Mouse (Mus musculus) kidney, embryonic 16.5 days (tissue): ENCODE results near the gene Dolpp1. TPM values are rescaled to one million over a fixed set of nuclear protein-coding genes. Genes with fewer than 3 reads are reported as not detected.

Experiments
- ATAC-seq: fragments of 200-750 bp; cut with Nextera tagmentation; 2 replicates; pipeline ENCODE4 v1.8.0; 2017; ENCODE audit warnings: moderate TSS enrichment; ENCODE audit not compliant: low FRiP score, low TSS enrichment
- H3K27ac ChIP-seq: fragments of 300-500 bp; sonication (generic); 2 replicates; pipeline ENCODE4 v1.5.1; 2014; ENCODE audit warnings: low read length
- H3K27me3 ChIP-seq: fragments of 300-500 bp; sonication (generic); 2 replicates; pipeline ENCODE4 v1.6.1; 2014; ENCODE audit warnings: low read length, control low read depth, mixed read lengths; ENCODE audit not compliant: insufficient read depth
- H3K36me3 ChIP-seq: fragments of 300-500 bp; sonication (generic); 2 replicates; pipeline ENCODE4 v1.6.1; 2014; ENCODE audit warnings: low read length, control low read depth, mixed read lengths; ENCODE audit not compliant: insufficient read depth
- H3K4me1 ChIP-seq: fragments of 300-500 bp; sonication (generic); 2 replicates; pipeline ENCODE4 v1.6.1; 2014; ENCODE audit warnings: low read length, control low read depth, mixed read lengths; ENCODE audit not compliant: insufficient read depth
- H3K4me2 ChIP-seq: fragments of 300-500 bp; sonication (generic); replicated peaks from 2 replicates; pipeline ENCODE4 v1.6.1; 2014; ENCODE audit warnings: low read depth, low read length
- H3K4me3 ChIP-seq: fragments of 300-500 bp; sonication (generic); 2 replicates; pipeline ENCODE4 v1.5.1; 2014; ENCODE audit warnings: mild to moderate bottlenecking, low read length
- H3K9ac ChIP-seq: fragments of 300-500 bp; sonication (generic); replicated peaks from 2 replicates; pipeline ENCODE4 v1.6.1; 2014; ENCODE audit warnings: low read length
- H3K9me3 ChIP-seq: fragments of 300-500 bp; sonication (generic); 2 replicates; pipeline ENCODE4 v1.6.1; 2016; ENCODE audit warnings: low read length, control low read depth
- WGBS: fragments of 180-500 bp; shearing (Covaris S2); extraction: QIAGEN DNeasy Blood & Tissue Kit; methylation state at CpG from one replicate; pipeline ENCODE4 v1.1.7; 2014; 5-methylcytosine and 5-hydroxymethylcytosine counted together
- microRNA-seq: library from miRNA; unstranded; fragments of <30 nt; microRNA quantifications from one replicate; pipeline ENCODE4, GENCODE M21; 2016
- polyA plus RNA-seq: library from polyadenylated mRNA; unstranded; fragments of >200 nt; fragmentation: Nextera tagmentation; extraction: Ambion mirVana; gene quantifications from 2 replicates; pipeline ENCODE4 v1.2.1, GENCODE M21; 2015

The Dolpp1 gene
- polyA plus RNA-seq, 1 experiment from 2014 or later: 44.2 TPM

GRCm38 (mm10) chr2:30444006-30444405 is 52.0 kb downstream of the Dolpp1 start:
- no peak for ATAC-seq
- Histone ChIP-seq H3K9me3 (no peaks in the 10 kb centered on the region), H3K4me2 (no peak overlapping the region), H3K4me1 (peaks cover 74% of the 10 kb centered on the region), H3K27ac (peak overlapping the region; percentile 100), H3K4me3 (no peak overlapping the region; the same call in 1 of the 2 replicates), H3K36me3 (peaks cover 42% of the 10 kb centered on the region), H3K9ac (no peak overlapping the region; the same call in 1 of the 2 replicates), H3K27me3 (no peaks in the 10 kb centered on the region)
- WGBS: 61% methylated on average over 5 of the region's 5 CpGs

GRCm38 (mm10) chr2:30444450-30444849 is 52.4 kb downstream of the Dolpp1 start:
- peaks cover 74% of the 10 kb centered on the region for H3K4me1 ChIP-seq
- no peaks in the 10 kb centered on the region for H3K9me3 ChIP-seq
- H3K9ac ChIP-seq: no peak overlapping the region
- H3K4me3 ChIP-seq: no peak overlapping the region; the same call in 1 of the 2 replicates
- no peaks in the 10 kb centered on the region for H3K27me3 ChIP-seq
- peak overlapping the region; percentile 100 for H3K27ac ChIP-seq
- peaks cover 42% of the 10 kb centered on the region for H3K36me3 ChIP-seq
- H3K4me2 ChIP-seq: no peak overlapping the region
- no peak for ATAC-seq

- H3K4me2 ChIP-seq: 0 out of 2 replicates have a peak overlapping the region, but pooled peaks have one; percentile 26
- WGBS: 25% methylated on average over 2 of the region's 2 CpGs
- H3K27me3 ChIP-seq: no peaks in the 10 kb centered on the region
- peaks cover 66% of the 10 kb centered on the region for H3K4me1 ChIP-seq
- peak overlapping the region; percentile 100 for H3K27ac ChIP-seq
- H3K9ac ChIP-seq: peak overlapping the region; percentile 68
- no peak overlapping the region; the same call in 1 of the 2 replicates for H3K4me3 ChIP-seq
- peak; percentile 77 for ATAC-seq
- peaks cover 7% of the 10 kb centered on the region; the same call in 1 of the 2 replicates for H3K9me3 ChIP-seq
- H3K36me3 ChIP-seq: peaks cover 44% of the 10 kb centered on the region
Measured at GRCm38 (mm10) chr2:30445312-30445711, 53.3 kb downstream of the Dolpp1 start.

- 71% methylated on average over 10 of the region's 10 CpGs for WGBS
Measured at GRCm38 (mm10) chr2:30446891-30447826, 55.1 kb downstream of the Dolpp1 start.

GRCm38 (mm10) chr2:30448371-30448770 is 56.3 kb downstream of the Dolpp1 start:
- ATAC-seq: no peak
- Histone ChIP-seq H3K27ac (no peak overlapping the region), H3K9ac (no peak overlapping the region), H3K27me3 (no peaks in the 10 kb centered on the region), H3K4me3 (no peak overlapping the region), H3K9me3 (peaks cover 10% of the 10 kb centered on the region; the same call in 1 of the 2 replicates), H3K36me3 (peaks cover 44% of the 10 kb centered on the region), H3K4me1 (peaks cover 36% of the 10 kb centered on the region), H3K4me2 (no peak overlapping the region)
- WGBS: 91% methylated on average over 7 of the region's 7 CpGs

More at GRCm38 (mm10) chr2:30446891-30447826, 55.1 kb downstream of the Dolpp1 start:
- no peak for ATAC-seq
- no peak overlapping the region for H3K4me3 ChIP-seq
- H3K36me3 ChIP-seq: peaks cover 47% of the 10 kb centered on the region
- H3K9me3 ChIP-seq: peaks cover 10% of the 10 kb centered on the region; the same call in 1 of the 2 replicates
- peak overlapping the region; percentile 68 for H3K9ac ChIP-seq
- H3K4me2 ChIP-seq: no peak overlapping the region
- peaks cover 48% of the 10 kb centered on the region for H3K4me1 ChIP-seq
- H3K27ac ChIP-seq: peak overlapping the region; percentile 100
- no peaks in the 10 kb centered on the region for H3K27me3 ChIP-seq

Small RNA genes lying within 50 kb of the gene (microRNA-seq; reads per million reads assigned to microRNA genes)
- gene Gm47292: not detected

Other genes starting within 250 kb of the Dolpp1 start
- gene Endog, start 220.8 kb upstream of the Dolpp1 start, polyA plus RNA-seq: 22.0 and 22.8 TPM in 2 replicates
- 83.5 and 93.2 TPM in 2 replicates for gene Spout1, start 213.8 kb upstream of the Dolpp1 start, polyA plus RNA-seq
- gene Kyat1, start 186.4 kb upstream of the Dolpp1 start, polyA plus RNA-seq: 12.0 and 13.4 TPM in 2 replicates
- 43.8 and 46.2 TPM in 2 replicates for gene Lrrc8a, start 154.5 kb upstream of the Dolpp1 start, polyA plus RNA-seq
- gene Gm28035, start 151.7 kb upstream of the Dolpp1 start, polyA plus RNA-seq: 0.45 TPM in 2 replicates
- 15.8 and 16.0 TPM in 2 replicates for gene Phyhd1, start 126.1 kb upstream of the Dolpp1 start, polyA plus RNA-seq
- not detected in 2 replicates for gene Gm28038, start 111.2 kb upstream of the Dolpp1 start, polyA plus RNA-seq
- 42.6 and 44.2 TPM in 2 replicates for gene Dolk, start 105.9 kb upstream of the Dolpp1 start, polyA plus RNA-seq
- gene Nup188, start 105.9 kb upstream of the Dolpp1 start, polyA plus RNA-seq: 37.6 and 47.9 TPM in 2 replicates
- 100 and 102 TPM in 2 replicates for gene Sh3glb2, start 32.9 kb upstream of the Dolpp1 start, polyA plus RNA-seq
- 32.0 and 34.9 TPM in 2 replicates for gene Miga2, start 28.0 kb upstream of the Dolpp1 start, polyA plus RNA-seq
- gene Crat, start 23.6 kb downstream of the Dolpp1 start, polyA plus RNA-seq: 40.9 and 44.2 TPM in 2 replicates
- gene Ptpa, start 23.8 kb downstream of the Dolpp1 start, polyA plus RNA-seq: 184 and 191 TPM in 2 replicates
- gene Ier5l, start 82.0 kb downstream of the Dolpp1 start, polyA plus RNA-seq: 2.2 and 2.9 TPM in 2 replicates
- 1.5 and 2.5 TPM in 2 replicates for gene Cstad, start 202.8 kb downstream of the Dolpp1 start, polyA plus RNA-seq